Mouse (Mus musculus) lung, postnatal 10 days (tissue): ENCODE measurements at regions not wholly inside any gene's neighbourhood (a gene's known extent, or its start where the extent isn't known, plus 50 kb on each side); places are given as distances from the start of the nearest gene placed in this dataset.
A peak's percentile ranks its signal among the peaks of the same experiment; 100 is the strongest.

ENCODE experiments used
- DNase-seq: peaks from one replicate; pipeline ENCODE4 v3.0.0; 2021

GRCm38 (mm10) chr2:172094159-172094558 is 50.9 kb upstream of the Cbln4 start:
- DNase-seq = no peak

GRCm38 (mm10) chr2:172103881-172104655 is 60.8 kb upstream of the Cbln4 start:
- DNase-seq = no peak

DNA sequence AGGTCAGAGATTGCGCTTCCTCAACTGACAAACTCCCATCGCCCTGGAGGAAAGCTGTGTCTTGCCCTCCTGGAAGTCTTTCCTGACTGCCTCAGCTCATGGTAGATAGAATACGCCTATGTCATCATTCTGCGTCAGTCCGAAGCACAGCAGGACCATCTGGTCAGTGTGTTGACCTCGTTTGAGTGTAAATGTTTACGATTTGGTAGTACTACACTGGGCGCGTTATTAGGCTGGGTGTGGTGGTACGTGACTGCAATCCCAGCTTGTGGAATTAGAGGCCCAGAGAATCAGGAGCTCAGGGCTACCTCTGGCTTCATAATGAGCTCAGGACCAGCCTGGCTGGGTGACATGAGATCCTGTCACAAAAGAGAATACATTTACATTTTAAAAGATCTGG is 62.0 kb upstream of the Cbln4 start:
- DNase-seq = no peak

GRCm38 (mm10) chr2:172110706-172111105 is 67.4 kb upstream of the Cbln4 start:
- DNase-seq = peak; percentile 29

GRCm38 (mm10) chr2:172113639-172114038 is 70.4 kb upstream of the Cbln4 start:
- DNase-seq = no peak

DNA sequence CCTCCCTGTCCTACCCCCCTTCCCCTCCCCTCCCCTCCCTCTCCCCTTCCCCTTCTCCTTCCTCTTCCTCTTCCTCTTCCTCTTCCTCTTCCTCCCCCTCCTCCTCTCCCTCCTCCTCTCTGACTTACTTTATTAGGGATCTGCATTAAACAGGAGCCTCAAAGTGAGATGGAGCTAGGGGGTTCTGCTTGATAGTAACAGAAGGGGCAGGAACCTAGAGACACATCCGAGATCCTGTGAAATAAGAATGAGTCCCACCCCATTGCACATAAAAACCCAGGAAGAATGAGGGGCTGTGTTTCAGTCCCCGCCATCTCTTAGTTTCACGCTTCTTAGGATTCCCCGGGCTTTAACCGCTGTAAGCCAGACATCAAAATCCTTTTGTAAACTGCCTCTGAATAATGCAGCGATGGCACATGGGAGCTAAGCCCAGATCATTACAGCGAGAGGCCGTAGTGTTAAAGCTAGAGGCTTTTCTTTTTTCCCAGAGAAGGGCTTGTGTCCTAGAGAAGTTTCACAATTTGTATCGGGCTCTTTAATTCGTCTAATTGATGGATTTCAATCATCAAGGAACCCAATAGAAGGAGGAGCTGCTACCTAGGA is 72.4 kb upstream of the Cbln4 start:
- DNase-seq = no peak

- no peak for DNase-seq
Measured at GRCm38 (mm10) chr2:172127517-172127916, 84.3 kb upstream of the Cbln4 start.

DNA sequence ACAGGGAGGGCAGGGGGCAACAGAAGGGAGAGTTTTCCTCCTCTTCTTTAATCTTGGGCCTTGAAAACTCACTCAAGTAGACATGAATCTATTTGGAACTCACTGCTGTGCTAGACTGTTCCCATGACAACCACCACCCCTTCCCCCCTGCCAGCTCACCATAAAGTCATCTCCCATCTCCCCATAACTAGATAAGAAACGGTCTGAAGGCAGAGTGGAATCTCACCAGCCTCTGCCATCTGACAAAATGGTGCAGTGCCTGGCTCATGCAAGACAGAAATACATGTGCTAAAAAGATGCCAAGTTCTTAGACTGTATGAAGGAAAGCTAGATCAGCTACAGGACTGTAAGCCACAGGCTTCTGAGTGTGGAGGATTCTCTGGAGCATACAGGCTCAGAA is 88.0 kb upstream of the Cbln4 start:
- no peak for DNase-seq

DNA sequence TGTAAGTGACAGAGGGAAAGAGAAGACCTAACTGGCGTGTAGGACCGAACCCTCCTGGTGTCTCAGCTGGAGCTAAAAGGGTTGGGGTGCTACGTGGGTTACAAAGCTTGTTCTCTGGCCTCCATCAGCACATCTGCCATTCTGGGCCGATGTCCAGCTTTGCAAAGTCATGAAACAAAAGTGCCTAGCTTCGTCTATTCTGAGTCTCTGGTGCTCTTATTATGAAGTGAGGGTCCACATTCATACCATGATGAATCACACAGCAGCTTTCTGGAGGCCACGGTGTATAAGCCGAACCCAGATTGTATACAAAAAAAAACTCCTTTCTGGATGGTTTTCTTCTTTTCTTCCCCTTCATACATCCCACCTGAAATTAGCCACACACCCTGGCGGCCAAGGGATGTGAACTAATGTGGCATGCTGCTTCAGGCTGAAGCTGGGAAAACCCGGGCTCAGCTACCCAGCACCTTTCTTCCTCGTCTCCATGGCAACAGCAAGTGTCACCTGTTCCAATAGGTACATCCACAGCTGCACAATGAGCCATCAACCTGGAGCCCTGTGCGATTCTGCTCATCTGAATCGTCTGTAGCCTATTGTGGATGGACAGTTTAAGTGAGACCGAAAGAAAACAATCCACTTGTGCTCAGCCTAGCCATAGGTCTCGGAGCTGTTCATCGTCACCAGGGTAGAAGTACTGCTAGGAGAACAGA is 89.5 kb upstream of the Cbln4 start:
- no peak for DNase-seq

- DNase-seq = no peak
Measured at GRCm38 (mm10) chr2:172140080-172140479, 96.8 kb upstream of the Cbln4 start.

- DNase-seq = no peak
Measured at GRCm38 (mm10) chr2:172143269-172143668, 100.0 kb upstream of the Cbln4 start.

GRCm38 (mm10) chr2:172148736-172149135 is 99.6 kb upstream of the Mc3r start:
- no peak for DNase-seq

DNA sequence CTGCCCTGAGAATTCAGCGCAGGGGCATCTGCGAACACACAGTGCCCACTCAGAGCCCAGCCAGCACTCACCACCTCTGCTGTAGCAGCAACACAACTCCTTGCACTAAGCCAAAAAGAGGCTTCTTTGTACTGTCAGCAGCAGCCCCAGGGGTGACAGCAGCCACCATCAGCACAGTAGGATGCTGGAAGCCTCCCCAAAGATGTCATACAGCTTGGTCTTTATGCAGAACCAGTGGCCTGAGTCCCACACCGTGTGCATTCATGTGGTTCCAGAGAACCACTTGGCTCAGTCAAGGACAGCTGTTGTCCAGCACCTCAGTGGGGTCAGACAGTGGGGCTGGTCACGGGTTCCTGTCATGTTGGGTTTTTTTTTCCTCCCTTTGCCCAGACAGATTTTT is 98.6 kb upstream of the Mc3r start:
- no peak for DNase-seq

DNA sequence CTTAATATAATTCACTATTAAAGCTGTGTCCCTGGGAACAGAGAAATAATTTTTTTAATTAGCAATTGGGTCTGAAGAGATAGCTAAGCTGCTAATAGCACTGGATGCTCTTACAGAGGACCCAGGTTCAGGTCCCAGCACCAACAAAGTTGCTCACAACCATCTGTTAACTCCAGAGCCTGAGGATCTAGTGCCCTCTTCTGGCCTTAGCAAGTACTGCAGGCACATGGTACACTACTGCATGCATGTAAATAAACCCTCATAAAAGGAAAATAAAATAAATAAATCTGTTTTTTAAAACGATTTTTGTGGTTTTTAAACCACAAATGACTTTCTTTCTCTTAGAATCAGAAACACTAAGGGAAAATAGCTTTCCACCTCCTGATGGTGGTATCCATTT is 97.4 kb upstream of the Mc3r start:
- DNase-seq = no peak

- DNase-seq = no peak
Measured at GRCm38 (mm10) chr2:172159909-172160308, 88.4 kb upstream of the Mc3r start.

- no peak for DNase-seq
Measured at GRCm38 (mm10) chr2:172177371-172177770, 70.9 kb upstream of the Mc3r start.

DNA sequence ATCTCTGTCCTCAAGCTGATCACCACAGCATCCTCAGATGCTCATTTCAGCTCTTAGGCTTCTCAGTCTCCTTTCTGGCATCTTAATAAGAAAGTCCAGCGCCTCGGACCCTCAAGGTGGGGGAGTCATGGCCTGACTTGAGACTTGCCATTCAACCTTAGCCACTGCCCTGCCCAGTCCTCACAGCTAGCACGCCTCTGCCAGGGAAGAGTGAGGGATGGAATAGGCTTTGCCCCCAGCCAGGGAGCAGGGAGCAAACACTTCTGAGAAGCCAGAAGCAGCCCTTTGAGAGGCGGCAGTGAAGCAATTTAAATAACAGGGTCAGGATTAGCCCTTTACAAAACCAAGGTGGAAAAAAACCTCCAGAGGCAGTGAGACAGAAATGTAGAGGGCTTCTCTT is 69.0 kb upstream of the Mc3r start:
- DNase-seq = no peak

DNA sequence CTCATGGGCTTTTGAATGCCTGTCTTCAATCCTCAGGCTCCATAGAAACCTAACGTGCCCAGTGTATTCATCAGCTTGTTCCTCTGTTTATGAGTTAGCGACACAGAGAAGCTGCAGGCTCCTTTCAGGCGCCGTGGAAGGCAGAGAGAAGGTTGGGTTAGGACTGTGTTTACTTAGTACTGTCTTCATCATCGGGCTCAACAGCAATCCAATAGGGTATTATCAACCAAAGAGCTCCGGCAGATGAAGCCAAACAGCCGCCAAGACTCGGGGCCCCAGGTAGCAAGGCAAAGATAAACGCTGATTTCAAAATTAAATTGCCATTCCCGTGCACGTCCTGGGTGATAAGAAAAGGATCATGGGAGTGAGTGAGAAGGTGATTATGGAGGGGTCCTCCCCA is 50.5 kb upstream of the Mc3r start:
- DNase-seq = no peak
